Mouse (Mus musculus): ENCODE results near the gene March6. TPM values are rescaled to one million over a fixed set of nuclear protein-coding genes. Genes with fewer than 3 reads are reported as not detected.
A peak's percentile ranks its signal among the peaks of the same experiment; 100 is the strongest.

The March6 gene
- polyA plus RNA-seq (2016; fragmentation: Nextera tagmentation; extraction: Ambion mirVana) = 38.9 and 39.8 TPM in 2 replicates

DNA sequence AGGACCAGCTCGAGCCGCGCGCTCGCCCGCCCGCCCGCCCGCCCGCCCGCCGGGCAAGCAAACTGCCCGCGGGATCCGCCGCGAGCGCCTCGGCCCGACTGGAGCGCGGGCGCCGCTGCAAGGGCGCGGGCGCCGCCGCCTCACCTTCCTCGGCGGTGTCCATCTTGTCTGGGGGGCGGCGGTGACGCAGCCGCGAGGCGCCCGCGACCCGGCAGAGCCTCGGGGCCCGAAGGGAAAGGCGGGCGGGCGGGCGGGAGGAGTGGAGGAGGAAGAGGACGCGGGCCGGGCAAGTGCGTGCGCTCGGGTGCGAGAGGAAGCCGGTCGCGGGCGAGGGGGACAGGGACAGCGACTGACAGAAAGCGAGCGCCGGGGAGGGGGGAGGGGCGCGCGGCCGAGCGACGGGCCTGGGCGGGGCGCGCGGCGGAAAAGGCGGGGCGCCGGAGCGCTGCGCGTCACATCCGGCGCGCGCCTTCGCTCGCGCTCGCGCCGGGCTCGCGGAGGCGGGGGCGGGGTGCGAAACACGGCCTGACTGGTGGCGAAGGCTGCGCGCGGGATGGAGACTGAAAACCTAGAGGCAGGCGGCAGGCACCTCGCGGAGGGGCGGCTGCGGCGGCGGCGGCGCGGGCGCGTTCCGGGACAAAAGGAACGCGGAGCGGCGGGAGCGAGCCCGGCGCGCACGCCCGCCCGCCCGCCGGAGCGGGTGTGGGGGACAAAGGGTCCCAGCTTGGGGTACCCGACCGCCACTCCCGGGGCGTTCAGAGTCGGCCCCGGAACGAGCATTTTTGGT is at the start of gene March6:
March6 (minus strand) TSS at position 395 of the 787 bp plus-strand sequence.
- Histone ChIP-seq H3K27me3 (replicated peaks; ENCODE audit: low read depth, poor library complexity, severe bottlenecking) (no peaks in the 10 kb centered on the region), H3K4me1 (peaks cover 29% of the 10 kb centered on the region), H3K27ac (replicated peaks) (peak within 1 kb of the TSS; percentile 97), H3K4me3 (peak within 1 kb of the TSS; percentile 84), H3K36me3 (replicated peaks) (peaks cover 18% of the 10 kb centered on the region), H3K9me3 (no peaks in the 10 kb centered on the region)
- WGBS = under 1% methylated on average over 120 of the region's 132 CpGs
- DNase-seq (ENCODE audit: low spot score) = peak; percentile 95

DNA sequence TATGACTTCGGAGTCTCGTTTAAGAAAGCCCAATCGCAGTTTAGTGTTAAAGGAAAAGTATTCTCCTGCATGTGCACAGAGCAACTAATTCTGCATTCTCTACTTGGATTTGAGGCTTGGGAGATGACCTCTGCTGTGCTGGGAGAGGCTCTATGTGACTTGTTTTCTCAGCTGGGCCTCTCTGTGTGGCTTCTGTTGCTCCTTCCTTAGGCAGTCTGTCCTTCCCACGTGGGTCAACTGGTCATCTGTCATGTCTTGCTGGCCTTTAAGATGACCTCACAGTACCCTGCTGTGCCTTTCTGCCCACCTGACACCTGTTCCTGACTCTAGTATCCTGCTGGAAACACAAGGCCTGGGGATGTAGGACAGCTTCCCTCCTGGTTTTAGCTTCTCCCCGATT is 45.2 kb upstream of the March6 start:
- no peaks in the 10 kb centered on the region for H3K9me3 ChIP-seq
- 71% methylated on average over 5 of the region's 5 CpGs for WGBS
- no peak for DNase-seq (ENCODE audit: low spot score)
- no peaks in the 10 kb centered on the region for H3K27me3 ChIP-seq (replicated peaks; ENCODE audit: low read depth, poor library complexity, severe bottlenecking)
- H3K4me3 ChIP-seq = no peak overlapping the region
- no peaks in the 10 kb centered on the region for H3K36me3 ChIP-seq (replicated peaks)
- H3K4me1 ChIP-seq = no peaks in the 10 kb centered on the region
- H3K27ac ChIP-seq (replicated peaks) = no peak overlapping the region

DNA sequence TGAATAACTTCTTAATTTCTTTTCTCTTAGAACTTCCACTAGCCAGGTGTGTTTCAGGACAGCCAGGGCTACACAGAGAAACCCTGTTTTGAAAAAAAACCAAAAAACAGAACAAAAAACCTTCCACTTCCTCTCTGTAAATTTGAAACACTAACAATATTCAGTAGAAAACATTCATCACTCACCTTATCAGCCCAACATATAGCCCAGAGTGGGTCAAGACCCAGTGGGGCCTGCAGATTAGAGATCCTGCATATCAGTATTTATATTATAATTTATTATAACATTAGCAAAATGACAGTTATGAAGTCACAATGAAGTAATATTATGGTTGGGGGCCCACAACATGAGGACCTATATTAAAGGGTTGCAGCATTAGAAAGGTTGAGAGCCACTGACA is 42.8 kb upstream of the March6 start:
- H3K27ac ChIP-seq (replicated peaks) = no peak overlapping the region
- H3K27me3 ChIP-seq (replicated peaks; ENCODE audit: low read depth, poor library complexity, severe bottlenecking) = no peaks in the 10 kb centered on the region
- no peak for DNase-seq (ENCODE audit: low spot score)
- H3K9me3 ChIP-seq = no peaks in the 10 kb centered on the region
- H3K36me3 ChIP-seq (replicated peaks) = no peaks in the 10 kb centered on the region
- peaks cover 17% of the 10 kb centered on the region for H3K4me1 ChIP-seq
- no peak overlapping the region for H3K4me3 ChIP-seq

DNA sequence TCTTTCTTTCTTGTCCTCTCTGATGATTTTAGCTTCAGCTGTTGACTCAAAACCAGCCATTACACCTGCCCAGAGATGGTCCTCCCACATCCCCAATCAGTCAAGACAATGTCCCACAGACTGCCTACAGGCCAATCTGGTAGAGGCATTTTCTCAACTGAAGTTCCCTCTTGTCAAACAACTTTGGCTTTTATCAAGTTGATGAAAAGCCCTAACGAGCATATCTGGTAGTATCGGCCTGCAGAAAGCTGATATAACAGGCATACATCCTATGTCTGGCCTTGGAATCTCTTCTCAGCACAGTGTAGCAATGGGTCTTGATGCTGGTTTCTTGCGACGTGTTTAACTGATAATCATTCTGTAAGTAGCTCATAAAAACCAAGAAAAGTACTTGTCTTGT is 42.4 kb upstream of the March6 start:
- no peaks in the 10 kb centered on the region for H3K36me3 ChIP-seq (replicated peaks)
- H3K4me1 ChIP-seq = peaks cover 21% of the 10 kb centered on the region
- 91% methylated on average over 4 of the region's 4 CpGs for WGBS
- H3K4me3 ChIP-seq = no peak overlapping the region
- DNase-seq (ENCODE audit: low spot score) = no peak
- no peaks in the 10 kb centered on the region for H3K27me3 ChIP-seq (replicated peaks; ENCODE audit: low read depth, poor library complexity, severe bottlenecking)
- H3K9me3 ChIP-seq = no peaks in the 10 kb centered on the region
- H3K27ac ChIP-seq (replicated peaks) = no peak overlapping the region

DNA sequence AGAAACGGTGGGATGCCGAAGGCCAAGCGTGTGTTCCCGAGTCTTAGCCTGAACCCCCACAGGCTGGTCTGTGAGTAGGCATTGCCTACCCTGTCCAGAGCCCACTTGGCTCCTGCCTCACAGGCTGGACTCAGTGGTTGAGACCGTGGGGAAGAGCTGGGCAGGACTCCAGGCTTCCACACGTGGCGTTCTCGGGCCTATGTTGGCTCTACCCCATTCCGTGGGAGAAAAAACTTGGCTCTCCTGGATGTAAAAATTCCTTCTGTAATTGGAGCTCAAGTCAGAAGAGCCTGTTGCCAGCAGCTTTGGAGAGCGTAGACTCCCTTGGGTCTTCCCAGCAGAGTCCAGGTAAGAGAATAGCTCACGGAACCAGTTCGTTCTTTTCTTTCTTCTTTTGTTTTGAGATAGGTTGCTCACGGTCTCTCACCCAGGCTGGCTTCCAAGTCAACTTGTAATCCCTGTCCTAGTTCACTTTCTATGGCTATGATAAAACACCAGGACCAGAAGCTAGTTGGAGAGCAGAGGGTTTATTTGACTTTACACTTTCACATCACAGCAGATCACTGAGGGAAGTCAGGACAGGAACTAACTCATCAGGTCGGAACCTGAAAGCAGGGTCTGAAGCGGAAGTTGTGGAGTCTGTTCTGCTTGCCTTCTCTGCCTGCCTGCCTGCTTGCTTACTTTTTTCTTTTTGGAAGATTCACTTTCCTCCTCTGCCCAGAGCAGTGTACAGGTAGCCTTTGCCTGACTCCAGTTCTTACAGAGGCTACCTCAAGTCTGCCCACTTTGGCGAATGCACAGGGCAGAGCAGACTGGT is 41.3 kb upstream of the March6 start:
- H3K4me1 ChIP-seq = peaks cover 23% of the 10 kb centered on the region
- DNase-seq (ENCODE audit: low spot score) = no peak
- no peak overlapping the region for H3K4me3 ChIP-seq
- no peaks in the 10 kb centered on the region for H3K9me3 ChIP-seq
- H3K27me3 ChIP-seq (replicated peaks; ENCODE audit: low read depth, poor library complexity, severe bottlenecking) = no peaks in the 10 kb centered on the region
- no peak overlapping the region for H3K27ac ChIP-seq (replicated peaks)
- no peaks in the 10 kb centered on the region for H3K36me3 ChIP-seq (replicated peaks)
- 86% methylated on average over 16 of the region's 16 CpGs for WGBS

DNA sequence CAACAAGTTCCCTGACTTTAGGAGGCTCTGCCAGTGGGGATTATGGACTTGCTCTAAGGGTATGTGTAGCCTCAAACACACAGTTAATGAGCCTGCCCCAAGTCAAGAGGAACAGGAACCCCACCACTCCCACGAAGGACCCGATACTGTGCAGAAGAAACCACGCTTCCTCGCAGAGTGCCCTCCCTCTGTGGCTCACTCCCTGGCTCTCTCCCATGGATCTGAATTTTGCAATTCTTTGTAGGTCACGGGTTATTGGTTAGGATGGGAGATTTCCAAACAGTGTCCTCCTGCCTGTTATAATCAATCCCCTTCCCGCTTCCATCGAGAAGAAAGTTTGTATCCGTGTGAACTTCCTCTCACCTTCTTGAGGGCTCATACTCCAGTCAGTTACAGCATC is 40.1 kb upstream of the March6 start:
- WGBS = 92% methylated on average over 8 of the region's 8 CpGs
- Histone ChIP-seq H3K4me1 (peaks cover 23% of the 10 kb centered on the region), H3K27me3 (replicated peaks; ENCODE audit: low read depth, poor library complexity, severe bottlenecking) (no peaks in the 10 kb centered on the region), H3K27ac (replicated peaks) (no peak overlapping the region), H3K4me3 (no peak overlapping the region), H3K9me3 (no peaks in the 10 kb centered on the region), H3K36me3 (replicated peaks) (no peaks in the 10 kb centered on the region)
- DNase-seq (ENCODE audit: low spot score) = no peak

DNA sequence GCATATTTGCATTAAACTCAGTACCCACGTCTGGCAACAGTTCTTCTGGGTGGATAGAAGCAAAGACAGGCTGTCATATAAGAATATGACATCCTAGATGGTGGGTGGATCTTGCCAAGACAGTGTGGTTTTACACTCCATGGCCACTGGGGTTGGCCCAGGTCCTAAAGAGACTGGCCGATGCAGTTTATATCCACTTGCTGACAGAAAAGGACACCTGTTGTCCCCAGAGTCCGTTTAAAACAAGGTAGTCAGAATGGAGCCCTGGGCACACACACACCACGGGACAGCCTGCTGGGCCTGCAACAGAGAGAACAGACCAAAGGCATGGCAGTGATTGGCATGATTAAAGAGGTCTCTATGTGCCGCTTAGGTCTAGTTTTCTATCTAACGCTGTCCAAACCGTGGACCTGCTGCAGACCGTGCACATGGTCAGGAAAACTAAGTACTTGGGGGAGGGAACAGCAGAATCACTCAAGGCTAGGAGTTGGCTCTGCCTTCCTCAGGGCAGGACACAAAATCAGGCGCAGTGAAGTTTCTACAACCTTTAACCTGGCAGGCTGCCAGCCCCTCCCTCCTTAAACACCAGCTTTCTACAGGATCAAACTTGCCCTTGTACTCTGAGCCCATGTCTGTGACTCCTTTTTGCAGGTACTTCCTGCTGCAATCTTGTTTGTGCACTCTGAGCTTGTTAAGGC is 38.6 kb upstream of the March6 start:
- no peak overlapping the region for H3K4me3 ChIP-seq
- no peaks in the 10 kb centered on the region for H3K36me3 ChIP-seq (replicated peaks)
- H3K27ac ChIP-seq (replicated peaks) = no peak overlapping the region
- H3K9me3 ChIP-seq = no peaks in the 10 kb centered on the region
- no peaks in the 10 kb centered on the region for H3K27me3 ChIP-seq (replicated peaks; ENCODE audit: low read depth, poor library complexity, severe bottlenecking)
- H3K4me1 ChIP-seq = peaks cover 28% of the 10 kb centered on the region
- DNase-seq (ENCODE audit: low spot score) = no peak
- WGBS = 76% methylated on average over 9 of the region's 9 CpGs

DNA sequence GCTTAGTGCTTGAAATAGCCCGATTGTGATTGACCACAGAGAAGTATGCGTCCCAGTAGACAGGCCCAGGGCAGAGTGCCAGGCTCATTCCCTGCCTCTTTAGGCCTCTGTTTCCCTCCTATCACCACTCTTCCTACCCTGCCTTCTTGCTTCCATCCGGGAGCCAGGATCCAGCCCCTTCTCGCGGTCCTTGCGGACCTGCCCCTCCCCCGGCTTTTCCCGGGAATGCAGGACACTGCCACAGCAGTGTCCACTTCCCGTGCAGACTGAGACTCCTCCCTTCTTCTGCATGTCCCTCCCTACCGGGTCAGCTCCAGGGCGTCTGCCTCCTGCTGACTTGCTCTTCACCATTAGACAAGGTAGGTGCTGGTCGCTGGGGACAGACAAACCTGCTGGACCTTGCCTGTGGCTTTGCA is 37.7 kb upstream of the March6 start:
- DNase-seq (ENCODE audit: low spot score) = peak; percentile 62
- no peaks in the 10 kb centered on the region for H3K36me3 ChIP-seq (replicated peaks)
- WGBS = 17% methylated on average over 12 of the region's 12 CpGs
- no peaks in the 10 kb centered on the region for H3K27me3 ChIP-seq (replicated peaks; ENCODE audit: low read depth, poor library complexity, severe bottlenecking)
- H3K9me3 ChIP-seq = no peaks in the 10 kb centered on the region
- peak overlapping the region; percentile 55; the same call in 1 of the 2 replicates for H3K27ac ChIP-seq (replicated peaks)
- peak overlapping the region; percentile 23; the same call in 1 of the 2 replicates for H3K4me3 ChIP-seq
- H3K4me1 ChIP-seq = peaks cover 33% of the 10 kb centered on the region

DNA sequence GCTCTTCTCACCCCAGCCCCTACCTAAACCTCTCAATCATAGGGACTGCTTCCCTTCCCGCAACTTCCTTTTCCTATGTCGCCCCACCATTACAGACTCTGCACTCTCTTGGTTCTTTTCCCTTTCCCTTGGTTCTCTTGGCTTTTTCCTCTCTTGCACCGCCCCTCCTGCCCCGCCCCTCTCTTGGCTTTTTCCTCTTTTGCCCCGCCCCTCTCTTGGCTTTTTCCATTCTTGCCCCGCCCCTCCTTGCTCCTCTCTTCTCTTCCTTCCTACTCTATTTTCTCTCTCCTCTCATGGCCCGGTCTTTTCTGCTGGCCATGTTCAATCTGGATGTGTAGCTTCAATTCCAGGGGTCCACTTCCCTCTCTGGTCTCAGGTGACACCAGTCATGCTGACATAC is 36.6 kb upstream of the March6 start:
- Histone ChIP-seq H3K4me3 (no peak overlapping the region), H3K9me3 (no peaks in the 10 kb centered on the region), H3K27me3 (replicated peaks; ENCODE audit: low read depth, poor library complexity, severe bottlenecking) (no peaks in the 10 kb centered on the region), H3K4me1 (peaks cover 38% of the 10 kb centered on the region), H3K27ac (replicated peaks) (no peak overlapping the region), H3K36me3 (replicated peaks) (no peaks in the 10 kb centered on the region)
- no peak for DNase-seq (ENCODE audit: low spot score)
- WGBS = 65% methylated on average over 7 of the region's 7 CpGs

DNA sequence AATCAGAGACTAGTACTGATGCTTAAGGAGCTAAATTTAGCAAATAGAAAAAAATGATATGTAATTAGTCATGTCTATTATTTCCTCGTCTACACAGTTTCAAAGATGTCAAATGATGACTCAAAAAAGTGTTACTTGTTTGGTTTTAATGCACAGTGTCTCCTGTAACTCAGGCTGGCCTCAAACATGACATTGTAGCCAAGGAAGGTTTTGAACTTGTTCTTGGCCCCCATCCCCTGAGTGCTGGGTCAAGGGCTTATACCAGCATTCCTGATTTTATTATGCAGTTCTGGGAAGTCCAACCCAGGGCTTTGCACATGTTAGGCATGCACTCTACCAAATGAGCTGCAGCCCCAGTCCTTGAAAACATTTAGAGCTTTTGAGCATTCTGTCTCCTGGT is 34.9 kb upstream of the March6 start:
- 69% methylated on average over 1 of the region's 1 CpGs for WGBS
- peaks cover 38% of the 10 kb centered on the region for H3K4me1 ChIP-seq
- no peak overlapping the region for H3K27ac ChIP-seq (replicated peaks)
- H3K27me3 ChIP-seq (replicated peaks; ENCODE audit: low read depth, poor library complexity, severe bottlenecking) = no peaks in the 10 kb centered on the region
- H3K9me3 ChIP-seq = no peaks in the 10 kb centered on the region
- H3K4me3 ChIP-seq = no peak overlapping the region
- no peak for DNase-seq (ENCODE audit: low spot score)
- H3K36me3 ChIP-seq (replicated peaks) = no peaks in the 10 kb centered on the region

DNA sequence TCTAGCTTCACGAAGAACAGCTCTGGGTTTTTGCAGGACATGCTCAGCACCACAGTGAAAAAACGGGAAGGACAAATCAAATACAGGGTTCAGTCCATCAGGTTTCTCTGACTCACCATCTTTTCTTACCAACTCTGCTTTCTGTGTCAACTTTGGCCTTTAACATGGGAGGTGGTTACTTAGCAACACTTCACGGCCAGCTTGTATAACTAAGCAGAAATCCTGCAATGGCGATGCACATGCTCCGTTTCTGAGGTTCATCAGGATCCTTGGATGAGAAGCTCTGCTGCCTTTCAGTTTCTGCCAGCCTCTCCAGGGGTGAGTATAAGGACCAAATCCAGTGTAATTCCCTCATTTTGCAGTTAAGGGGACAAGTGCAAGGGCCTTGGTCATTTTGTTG is 34.3 kb upstream of the March6 start, which contains the start of gene Cmbl:
Cmbl (plus strand) TSS at position 206 of the 400 bp plus-strand sequence.
- H3K4me1 ChIP-seq = peaks cover 33% of the 10 kb centered on the region
- H3K36me3 ChIP-seq (replicated peaks) = no peaks in the 10 kb centered on the region
- no peak for DNase-seq (ENCODE audit: low spot score)
- no peak within 1 kb of the TSS for H3K4me3 ChIP-seq
- WGBS = 78% methylated on average over 5 of the region's 5 CpGs
- H3K27ac ChIP-seq (replicated peaks) = no peak within 1 kb of the TSS
- H3K9me3 ChIP-seq = no peaks in the 10 kb centered on the region
- H3K27me3 ChIP-seq (replicated peaks; ENCODE audit: low read depth, poor library complexity, severe bottlenecking) = no peaks in the 10 kb centered on the region

Measured in embryonic facial prominence, embryonic 10.5 days (tissue).